Mouse (Mus musculus) testis, adult 2 months (tissue): ENCODE measurements around the gene Npm3.

Experiments used
- CTCF ChIP-seq: fragments of 200-500 bp; IDR thresholded peaks from 2 replicates; pipeline ENCODE4 v1.5.1; 2012; ENCODE audit warnings: low read depth, mild to moderate bottlenecking, inconsistent platforms, low read length, moderate library complexity; ENCODE audit not compliant: control insufficient read depth, insufficient read depth, insufficient replicate concordance
- POLR2A ChIP-seq: fragments of 200-500 bp; IDR thresholded peaks from 2 replicates; pipeline ENCODE4 v1.6.1; 2012; ENCODE audit warnings: low read depth, mild to moderate bottlenecking, inconsistent platforms, low read length, moderate library complexity; ENCODE audit not compliant: control insufficient read depth

DNA sequence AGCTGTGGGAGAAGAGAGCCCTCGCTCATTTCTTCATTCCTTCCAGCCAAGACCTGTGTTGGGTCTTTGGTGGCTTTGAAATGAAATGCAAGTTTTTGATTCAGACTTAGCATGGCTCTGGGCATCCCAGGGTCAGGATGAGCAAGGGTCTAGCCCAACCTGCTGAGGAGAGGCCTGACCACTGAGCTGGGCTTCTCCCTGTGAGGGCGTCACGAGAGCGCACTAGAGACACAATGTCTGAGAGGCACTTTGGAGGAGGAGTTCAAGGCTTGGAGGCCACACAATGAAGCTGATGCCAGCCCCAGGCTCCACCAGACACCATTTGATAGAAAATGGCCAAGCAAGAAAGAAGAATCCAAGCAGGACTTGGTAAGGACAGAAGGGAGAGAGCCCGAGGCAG lies 15.2 kb downstream of the Npm3 start:
- no peak for TF ChIP-seq POLR2A
- no peak for TF ChIP-seq CTCF
